ENCODE assay signal across 9 mouse cellular contexts in genomic region chr17:48543301-48543765, GRCm38 (mm10).
A peak's percentile ranks its signal among the peaks of the same experiment; 100 is the strongest.
DNase-seq lines count a peak whose midpoint lies in the region; ATAC-seq lines count a peak whose summit lies in the region.
"Had no signal": no experiment of that assay in that cellular context is flagged by ENCODE, and none has a peak within 500 bp of the region (broad histone marks: within the 10 kb centered on the region; RNA-seq: fewer than 3 reads in every experiment).

No protein-coding gene starts in this region.

- WGBS in neural tube, embryonic 12.5 days: 78% methylated on average over 15 of the region's 15 CpGs
- WGBS in kidney, embryonic 14.5 days: 56% methylated on average over 15 of the region's 15 CpGs
- 52% methylated on average over 15 of the region's 15 CpGs for WGBS in limb, embryonic 13.5 days

- H3K4me2 ChIP-seq in neural tube, embryonic 12.5 days (replicated peaks): no peak overlapping the region
- no peak overlapping the region for H3K4me2 ChIP-seq in kidney, embryonic 14.5 days (replicated peaks; ENCODE audit: low read depth, low read length)
- H3K4me2 ChIP-seq in limb, embryonic 13.5 days (replicated peaks): peak overlapping the region; percentile 37

- H3K27me3 ChIP-seq in neural tube, embryonic 12.5 days (replicated peaks): no peaks in the 10 kb centered on the region
- H3K27me3 ChIP-seq in kidney, embryonic 14.5 days (ENCODE audit: control insufficient read depth, insufficient read depth, low read length): no peaks in the 10 kb centered on the region
- H3K27me3 ChIP-seq in limb, embryonic 13.5 days: no peaks in the 10 kb centered on the region

- H3K9me3 ChIP-seq in neural tube, embryonic 12.5 days: no peaks in the 10 kb centered on the region
- no peaks in the 10 kb centered on the region for H3K9me3 ChIP-seq in kidney, embryonic 14.5 days (ENCODE audit: control insufficient read depth, low read length)
- no peaks in the 10 kb centered on the region for H3K9me3 ChIP-seq in limb, embryonic 13.5 days

- no peak for DNase-seq in neural tube, embryonic 10.5 days (ENCODE audit: extremely low spot score, low spot score)
- no peak for DNase-seq in thymus, postnatal 25 days
- DNase-seq in adrenal gland, adult 18-20 months (ENCODE audit: low spot score in 2 of 2): no peak
- DNase-seq in adipocyte (ENCODE audit: low spot score): no peak

- H3K4me3 ChIP-seq in neural tube, embryonic 12.5 days: no peak overlapping the region
- no peak overlapping the region for H3K4me3 ChIP-seq in kidney, embryonic 14.5 days (ENCODE audit: low read length)
- H3K4me3 ChIP-seq in limb, embryonic 13.5 days: no peak overlapping the region
- H3K4me3 ChIP-seq: myocyte had no signal

- H3K4me1 ChIP-seq in neural tube, embryonic 12.5 days: no peaks in the 10 kb centered on the region
- H3K4me1 ChIP-seq in kidney, embryonic 14.5 days (ENCODE audit: control insufficient read depth, insufficient read depth, low read length): peaks cover 8% of the 10 kb centered on the region; the same call in 1 of the 2 replicates
- H3K4me1 ChIP-seq in limb, embryonic 13.5 days: peaks cover 11% of the 10 kb centered on the region; the same call in 1 of the 2 replicates

- no peak overlapping the region for H3K27ac ChIP-seq in neural tube, embryonic 12.5 days
- H3K27ac ChIP-seq in kidney, embryonic 14.5 days (ENCODE audit: low read depth, low read length): no peak overlapping the region
- no peak overlapping the region for H3K27ac ChIP-seq in limb, embryonic 13.5 days

- no peak overlapping the region for H3K9ac ChIP-seq in neural tube, embryonic 12.5 days
- H3K9ac ChIP-seq in kidney, embryonic 14.5 days (ENCODE audit: low read depth, low read length): no peak overlapping the region
- H3K9ac ChIP-seq in limb, embryonic 13.5 days: peak overlapping the region; percentile 53; the same call in 1 of the 2 replicates

- 0 out of 2 replicates have a peak, but pooled peaks have one; percentile 21 for ATAC-seq in neural tube, embryonic 12.5 days (ENCODE audit: low FRiP score, low read depth)
- 0 out of 2 replicates have a peak, but pooled peaks have one; percentile 17 for ATAC-seq in kidney, embryonic 14.5 days (ENCODE audit: low FRiP score, low TSS enrichment)
- ATAC-seq in limb, embryonic 13.5 days (ENCODE audit: low FRiP score, low read depth): no peak
- ATAC-seq in inflammation-experienced regulatory T-cells, adult 6 months: no peak

- H3K36me3 ChIP-seq in neural tube, embryonic 12.5 days: no peaks in the 10 kb centered on the region
- H3K36me3 ChIP-seq in kidney, embryonic 14.5 days (ENCODE audit: control insufficient read depth, insufficient read depth, low read length): no peaks in the 10 kb centered on the region
- no peaks in the 10 kb centered on the region for H3K36me3 ChIP-seq in limb, embryonic 13.5 days

Comparison
In these comparisons a context has a peak if more than half of its experiments do, and no peak if none do; other contexts are left out.
1. ATAC-seq: peak in neural tube, embryonic 12.5 days (single experiment) and kidney, embryonic 14.5 days (single experiment); none in limb, embryonic 13.5 days (single experiment) and inflammation-experienced regulatory T-cells, adult 6 months (single experiment).